Mouse (Mus musculus): ENCODE results near the gene Map2k4. TPM values are rescaled to one million over a fixed set of nuclear protein-coding genes. Genes with fewer than 3 reads are reported as not detected.
A peak's percentile ranks its signal among the peaks of the same experiment; 100 is the strongest.

Map2k4 gene
- polyA plus RNA-seq, 1 experiment: 70.0 TPM

DNA sequence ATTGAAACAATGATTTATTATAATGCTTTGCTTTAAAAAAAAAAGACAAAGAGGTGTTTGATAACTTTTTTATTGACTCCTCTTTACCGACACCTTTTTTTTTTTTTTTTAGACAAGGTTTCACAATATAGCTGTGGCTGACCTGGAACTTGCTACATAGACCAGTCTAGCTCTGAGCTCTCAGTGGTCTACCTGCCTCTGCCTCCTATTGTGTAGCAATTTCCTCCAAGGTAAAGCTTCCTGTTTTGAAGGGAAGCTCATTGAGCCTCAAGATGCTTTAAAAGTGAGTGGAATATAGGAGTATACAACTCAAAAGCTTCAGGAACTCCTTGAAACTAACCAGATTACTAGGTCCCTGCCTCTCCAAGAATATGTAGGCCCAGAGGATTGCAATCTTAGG, 7.8 kb upstream of the Map2k4 start:
- TF ChIP-seq CTCF (IDR thresholded peaks at IDR 0.05; ENCODE audit: low read depth, low read length) (no peak), EP300 (IDR thresholded peaks at IDR 0.05; ENCODE audit: insufficient read depth, low read depth, low read length) (no peak), POLR2A (IDR thresholded peaks at IDR 0.05; ENCODE audit: insufficient read depth, low read length) (no peak)
- no peak overlapping the region for H3K27ac ChIP-seq (ENCODE audit: insufficient read depth, low read length)
- no peak overlapping the region for H3K9ac ChIP-seq (ENCODE audit: low read depth, poor library complexity, severe bottlenecking)
- no peaks in the 10 kb centered on the region for H3K27me3 ChIP-seq (ENCODE audit: control insufficient read depth, insufficient read depth, low read length, poor library complexity, severe bottlenecking)
- no peaks in the 10 kb centered on the region for H3K4me1 ChIP-seq (ENCODE audit: control insufficient read depth, insufficient read depth, low read length)
- no peaks in the 10 kb centered on the region for H3K9me3 ChIP-seq (replicated peaks; ENCODE audit: control insufficient read depth, insufficient read depth, low read length, poor library complexity, severe bottlenecking)
- H3K4me3 ChIP-seq (ENCODE audit: low read depth, low read length): no peak overlapping the region
- H3K36me3 ChIP-seq (ENCODE audit: control insufficient read depth, insufficient read depth, low read length, poor library complexity, severe bottlenecking): no peaks in the 10 kb centered on the region

DNA sequence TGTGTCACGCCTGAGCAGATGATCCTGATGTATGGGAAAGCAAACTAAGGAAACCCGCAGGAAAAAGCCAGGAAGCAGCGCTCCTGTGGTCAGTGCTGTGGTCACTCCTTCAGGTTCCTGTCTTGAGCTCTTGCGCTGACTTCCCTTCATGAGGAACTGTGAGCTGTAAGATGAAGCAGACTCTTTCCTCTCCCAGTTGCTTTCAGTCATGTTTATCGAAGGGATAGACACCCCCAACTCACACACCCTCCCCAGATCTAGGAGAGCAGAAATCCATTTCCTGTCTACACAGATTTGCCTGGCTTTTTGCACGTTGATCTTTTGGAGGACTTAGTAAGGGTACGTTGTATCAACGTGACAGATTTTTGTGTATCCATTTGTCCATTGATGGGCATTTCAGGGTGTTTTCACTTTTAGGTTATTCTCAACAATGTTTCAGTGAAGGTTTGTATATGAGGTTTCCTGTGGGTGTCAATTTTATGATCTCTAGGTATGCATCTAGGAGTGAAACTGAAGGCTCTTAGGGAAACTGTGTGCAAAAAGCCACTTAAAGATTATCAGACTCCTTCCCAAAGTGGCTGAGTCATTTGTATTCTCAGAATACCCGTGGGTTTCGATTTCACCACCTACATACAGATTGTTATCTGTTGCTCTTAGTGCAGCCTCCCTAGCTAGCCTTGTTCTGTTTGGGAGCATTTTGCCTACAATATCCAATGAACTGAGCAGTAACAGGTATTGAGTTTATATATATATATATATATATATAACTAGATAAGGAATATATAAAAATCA, 6.5 kb upstream of the Map2k4 start:
- no peak overlapping the region for H3K27ac ChIP-seq (ENCODE audit: insufficient read depth, low read length)
- no peak for TF ChIP-seq CTCF (IDR thresholded peaks at IDR 0.05; ENCODE audit: low read depth, low read length)
- no peak for TF ChIP-seq POLR2A (IDR thresholded peaks at IDR 0.05; ENCODE audit: insufficient read depth, low read length)
- TF ChIP-seq EP300 (IDR thresholded peaks at IDR 0.05; ENCODE audit: insufficient read depth, low read depth, low read length): no peak
- H3K9ac ChIP-seq (ENCODE audit: low read depth, poor library complexity, severe bottlenecking): no peak overlapping the region
- no peaks in the 10 kb centered on the region for H3K27me3 ChIP-seq (ENCODE audit: control insufficient read depth, insufficient read depth, low read length, poor library complexity, severe bottlenecking)
- H3K9me3 ChIP-seq (replicated peaks; ENCODE audit: control insufficient read depth, insufficient read depth, low read length, poor library complexity, severe bottlenecking): no peaks in the 10 kb centered on the region
- no peaks in the 10 kb centered on the region for H3K36me3 ChIP-seq (ENCODE audit: control insufficient read depth, insufficient read depth, low read length, poor library complexity, severe bottlenecking)
- H3K4me1 ChIP-seq (ENCODE audit: control insufficient read depth, insufficient read depth, low read length): no peaks in the 10 kb centered on the region
- H3K4me3 ChIP-seq (ENCODE audit: low read depth, low read length): no peak overlapping the region

GRCm38 (mm10) chr11:65787421-65788151, 511 bp downstream of the Map2k4 start:
- H3K27me3 ChIP-seq (ENCODE audit: control insufficient read depth, insufficient read depth, low read length, poor library complexity, severe bottlenecking): no peaks in the 10 kb centered on the region; the same call in 1 of the 2 replicates
- H3K27ac ChIP-seq (ENCODE audit: insufficient read depth, low read length): no peak overlapping the region
- peak overlapping the region; percentile 98 for H3K4me3 ChIP-seq (ENCODE audit: low read depth, low read length)
- H3K9ac ChIP-seq (ENCODE audit: low read depth, poor library complexity, severe bottlenecking): peak overlapping the region; percentile 100
- no peak for TF ChIP-seq CTCF (IDR thresholded peaks at IDR 0.05; ENCODE audit: low read depth, low read length)
- TF ChIP-seq EP300 (IDR thresholded peaks at IDR 0.05; ENCODE audit: insufficient read depth, low read depth, low read length): no peak
- no peak for TF ChIP-seq POLR2A (IDR thresholded peaks at IDR 0.05; ENCODE audit: insufficient read depth, low read length)
- no peaks in the 10 kb centered on the region for H3K4me1 ChIP-seq (ENCODE audit: control insufficient read depth, insufficient read depth, low read length)
- H3K9me3 ChIP-seq (replicated peaks; ENCODE audit: control insufficient read depth, insufficient read depth, low read length, poor library complexity, severe bottlenecking): no peaks in the 10 kb centered on the region
- H3K36me3 ChIP-seq (ENCODE audit: control insufficient read depth, insufficient read depth, low read length, poor library complexity, severe bottlenecking): no peaks in the 10 kb centered on the region; the same call in 1 of the 2 replicates

DNA sequence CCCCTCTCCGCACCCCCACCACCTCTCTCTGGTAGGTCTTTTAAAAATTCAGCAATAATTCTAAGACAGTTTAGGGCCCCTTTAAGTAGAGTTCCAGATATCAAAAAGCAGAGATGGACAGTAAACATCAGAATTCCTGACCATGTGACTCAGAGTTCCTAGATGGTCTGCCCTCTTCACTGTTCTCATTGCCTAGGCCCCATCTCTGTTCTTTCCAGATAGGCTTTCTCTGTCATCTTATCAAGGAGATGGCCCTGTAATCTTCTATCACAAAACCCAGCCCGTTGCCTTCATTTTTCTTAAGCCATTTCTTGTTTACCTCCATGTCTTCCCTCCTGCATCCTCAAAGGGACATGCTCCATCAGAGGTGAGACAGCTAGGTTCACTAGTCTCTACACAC, 1.9 kb downstream of the Map2k4 start:
- TF ChIP-seq POLR2A (IDR thresholded peaks at IDR 0.05; ENCODE audit: insufficient read depth, low read length) (no peak), EP300 (IDR thresholded peaks at IDR 0.05; ENCODE audit: insufficient read depth, low read depth, low read length) (no peak)
- Histone ChIP-seq H3K4me3 (ENCODE audit: low read depth, low read length) (no peak overlapping the region), H3K27ac (ENCODE audit: insufficient read depth, low read length) (no peak overlapping the region), H3K9ac (ENCODE audit: low read depth, poor library complexity, severe bottlenecking) (no peak overlapping the region), H3K9me3 (replicated peaks; ENCODE audit: control insufficient read depth, insufficient read depth, low read length, poor library complexity, severe bottlenecking) (no peaks in the 10 kb centered on the region), H3K27me3 (ENCODE audit: control insufficient read depth, insufficient read depth, low read length, poor library complexity, severe bottlenecking) (no peaks in the 10 kb centered on the region; the same call in 1 of the 2 replicates), H3K36me3 (ENCODE audit: control insufficient read depth, insufficient read depth, low read length, poor library complexity, severe bottlenecking) (no peaks in the 10 kb centered on the region; the same call in 1 of the 2 replicates), H3K4me1 (ENCODE audit: control insufficient read depth, insufficient read depth, low read length) (no peaks in the 10 kb centered on the region)

DNA sequence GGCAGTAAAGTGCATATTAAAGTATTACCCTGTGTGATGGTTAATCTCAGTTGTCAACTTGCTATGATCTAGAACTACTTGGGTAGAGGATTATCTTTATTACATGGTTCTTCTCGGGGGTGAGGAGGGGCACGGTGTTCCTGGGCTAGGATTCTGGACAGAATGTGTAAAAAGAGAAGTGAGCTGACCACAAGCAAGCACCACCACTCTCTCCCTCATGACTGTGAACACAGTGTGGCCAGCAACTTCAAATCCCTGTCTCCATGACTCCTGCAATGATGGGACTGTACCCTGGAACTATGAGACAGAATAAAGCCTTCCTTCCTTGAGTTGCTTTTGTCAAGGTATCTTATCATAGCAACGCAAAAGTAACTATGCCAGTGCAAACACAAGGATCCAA, 6.5 kb downstream of the Map2k4 start:
- no peak overlapping the region for H3K4me3 ChIP-seq (ENCODE audit: low read depth, low read length)
- H3K36me3 ChIP-seq (ENCODE audit: control insufficient read depth, insufficient read depth, low read length, poor library complexity, severe bottlenecking): peaks cover 8% of the 10 kb centered on the region; the same call in 1 of the 2 replicates
- no peaks in the 10 kb centered on the region for H3K27me3 ChIP-seq (ENCODE audit: control insufficient read depth, insufficient read depth, low read length, poor library complexity, severe bottlenecking)
- no peaks in the 10 kb centered on the region for H3K9me3 ChIP-seq (replicated peaks; ENCODE audit: control insufficient read depth, insufficient read depth, low read length, poor library complexity, severe bottlenecking)
- no peak overlapping the region for H3K27ac ChIP-seq (ENCODE audit: insufficient read depth, low read length)
- H3K9ac ChIP-seq (ENCODE audit: low read depth, poor library complexity, severe bottlenecking): no peak overlapping the region
- TF ChIP-seq CTCF (IDR thresholded peaks at IDR 0.05; ENCODE audit: low read depth, low read length): no peak
- TF ChIP-seq POLR2A (IDR thresholded peaks at IDR 0.05; ENCODE audit: insufficient read depth, low read length): no peak
- TF ChIP-seq EP300 (IDR thresholded peaks at IDR 0.05; ENCODE audit: insufficient read depth, low read depth, low read length): no peak
- H3K4me1 ChIP-seq (ENCODE audit: control insufficient read depth, insufficient read depth, low read length): no peaks in the 10 kb centered on the region

GRCm38 (mm10) chr11:65779578-65779977, 8.5 kb downstream of the Map2k4 start:
- no peak overlapping the region for H3K9ac ChIP-seq (ENCODE audit: low read depth, poor library complexity, severe bottlenecking)
- no peaks in the 10 kb centered on the region for H3K9me3 ChIP-seq (replicated peaks; ENCODE audit: control insufficient read depth, insufficient read depth, low read length, poor library complexity, severe bottlenecking)
- H3K4me1 ChIP-seq (ENCODE audit: control insufficient read depth, insufficient read depth, low read length): no peaks in the 10 kb centered on the region
- no peak overlapping the region for H3K4me3 ChIP-seq (ENCODE audit: low read depth, low read length)
- no peak overlapping the region for H3K27ac ChIP-seq (ENCODE audit: insufficient read depth, low read length)
- peaks cover 8% of the 10 kb centered on the region; the same call in 1 of the 2 replicates for H3K36me3 ChIP-seq (ENCODE audit: control insufficient read depth, insufficient read depth, low read length, poor library complexity, severe bottlenecking)
- H3K27me3 ChIP-seq (ENCODE audit: control insufficient read depth, insufficient read depth, low read length, poor library complexity, severe bottlenecking): no peaks in the 10 kb centered on the region
- TF ChIP-seq EP300 (IDR thresholded peaks at IDR 0.05; ENCODE audit: insufficient read depth, low read depth, low read length) (no peak), POLR2A (IDR thresholded peaks at IDR 0.05; ENCODE audit: insufficient read depth, low read length) (no peak), CTCF (IDR thresholded peaks at IDR 0.05; ENCODE audit: low read depth, low read length) (no peak)
